Mouse (Mus musculus): ENCODE results near the gene Atxn1.

GRCm38 (mm10) chr13:45797696-45798095 lies 167.1 kb downstream of the Atxn1 start:
- TF ChIP-seq POLR2A (IDR thresholded peaks at IDR 0.05; ENCODE audit: low read depth, low read length): no peak
- TF ChIP-seq CTCF (IDR thresholded peaks at IDR 0.05; ENCODE audit: extremely low read depth, insufficient read length, insufficient replicate concordance, low read depth, low read length): no peak
